Mouse (Mus musculus): ENCODE data around the gene Rd3l. TPM values are rescaled to one million over a fixed set of nuclear protein-coding genes. Genes with fewer than 3 reads are reported as not detected.

Gene Rd3l
- polyA plus RNA-seq, 1 experiment from 2014 or later = not detected

GRCm38 (mm10) chr12:111938623-111939177 lies 42.4 kb downstream of the Rd3l start:
- H3K27ac ChIP-seq (replicated peaks) = no peak overlapping the region
- ATAC-seq (ENCODE audit: insufficient read depth) = no peak
- WGBS (ENCODE audit: insufficient replicate concordance) = 19% methylated on average over 1 of the region's 1 CpGs
- H3K27me3 ChIP-seq = no peaks in the 10 kb centered on the region
- no peak overlapping the region for H3K4me2 ChIP-seq
- no peaks in the 10 kb centered on the region for H3K36me3 ChIP-seq (replicated peaks)
- H3K9ac ChIP-seq = no peak overlapping the region
- no peak overlapping the region for H3K4me3 ChIP-seq (replicated peaks)
- no peaks in the 10 kb centered on the region for H3K9me3 ChIP-seq (replicated peaks)
- H3K4me1 ChIP-seq (replicated peaks) = peaks cover 42% of the 10 kb centered on the region

GRCm38 (mm10) chr12:111936706-111937550 lies 44.2 kb downstream of the Rd3l start:
- no peak overlapping the region for H3K27ac ChIP-seq (replicated peaks)
- no peak for ATAC-seq (ENCODE audit: insufficient read depth)

DNA sequence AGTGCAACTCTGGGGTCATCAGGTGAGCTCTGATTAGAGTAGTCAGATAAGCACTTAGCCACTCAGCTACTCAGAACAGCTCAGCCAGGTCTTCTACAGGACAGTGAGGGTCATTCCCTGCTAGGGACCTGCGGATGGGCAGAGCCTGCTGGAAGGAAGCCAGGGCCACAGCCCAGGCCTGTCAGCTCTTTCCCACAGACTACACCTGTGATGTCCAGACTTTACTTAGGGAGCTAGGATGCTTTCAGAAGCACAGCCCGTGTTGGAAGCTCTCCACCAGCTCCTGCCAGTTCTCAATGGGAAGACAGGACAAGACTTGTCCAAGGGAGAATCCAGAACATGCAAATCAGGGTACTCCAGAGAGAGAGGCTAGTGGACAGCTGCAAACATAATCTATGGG lies 47.1 kb downstream of the Rd3l start:
- Histone ChIP-seq H3K4me1 (replicated peaks) (peaks cover 38% of the 10 kb centered on the region), H3K36me3 (replicated peaks) (no peaks in the 10 kb centered on the region), H3K9me3 (replicated peaks) (no peaks in the 10 kb centered on the region), H3K9ac (no peak overlapping the region), H3K4me3 (replicated peaks) (no peak overlapping the region), H3K27me3 (no peaks in the 10 kb centered on the region), H3K27ac (replicated peaks) (no peak overlapping the region), H3K4me2 (no peak overlapping the region)
- 46% methylated on average over 2 of the region's 2 CpGs for WGBS (ENCODE audit: insufficient replicate concordance)
- ATAC-seq (ENCODE audit: insufficient read depth) = no peak

More at GRCm38 (mm10) chr12:111936706-111937550, 44.2 kb downstream of the Rd3l start:
- H3K9me3 ChIP-seq (replicated peaks) = no peaks in the 10 kb centered on the region
- H3K4me1 ChIP-seq (replicated peaks) = peaks cover 40% of the 10 kb centered on the region
- H3K27me3 ChIP-seq = no peaks in the 10 kb centered on the region
- no peaks in the 10 kb centered on the region for H3K36me3 ChIP-seq (replicated peaks)
- H3K9ac ChIP-seq = no peak overlapping the region
- 49% methylated on average over 24 of the region's 24 CpGs for WGBS (ENCODE audit: insufficient replicate concordance)
- peak overlapping the region; percentile 33 for H3K4me2 ChIP-seq
- H3K4me3 ChIP-seq (replicated peaks) = no peak overlapping the region

GRCm38 (mm10) chr12:111933032-111933704 lies 47.9 kb downstream of the Rd3l start:
- Histone ChIP-seq H3K36me3 (replicated peaks) (no peaks in the 10 kb centered on the region), H3K9me3 (replicated peaks) (no peaks in the 10 kb centered on the region), H3K27me3 (no peaks in the 10 kb centered on the region), H3K4me3 (replicated peaks) (no peak overlapping the region), H3K27ac (replicated peaks) (no peak overlapping the region; the same call in 1 of the 2 replicates), H3K4me2 (0 out of 2 replicates have a peak overlapping the region, but pooled peaks have one; percentile 13), H3K4me1 (replicated peaks) (peaks cover 32% of the 10 kb centered on the region), H3K9ac (no peak overlapping the region)
- 41% methylated on average over 11 of the region's 11 CpGs for WGBS (ENCODE audit: insufficient replicate concordance)
- peak; percentile 66; the same call in 1 of the 2 replicates for ATAC-seq (ENCODE audit: insufficient read depth)

DNA sequence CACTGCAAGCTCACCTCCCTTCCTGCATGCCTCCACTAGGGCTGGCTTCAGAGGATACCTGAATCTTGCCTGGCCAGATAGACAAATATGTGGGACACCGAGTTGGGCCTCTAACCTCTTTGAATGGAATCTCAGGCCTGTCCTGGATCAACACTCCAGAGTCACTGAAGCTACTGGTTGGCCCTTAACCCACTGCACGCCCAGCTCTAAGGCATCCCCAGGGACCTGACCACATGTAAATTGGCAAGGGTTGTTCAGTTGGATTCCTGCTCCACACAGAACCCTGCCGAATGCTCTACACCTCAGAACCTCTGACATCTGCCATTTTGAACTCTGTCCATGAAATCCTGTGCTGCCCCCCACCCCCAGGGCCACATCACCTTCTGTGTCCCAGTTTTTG lies 48.6 kb downstream of the Rd3l start:
- 52% methylated on average over 3 of the region's 3 CpGs for WGBS (ENCODE audit: insufficient replicate concordance)
- Histone ChIP-seq H3K4me2 (no peak overlapping the region), H3K27ac (replicated peaks) (no peak overlapping the region)

GRCm38 (mm10) chr12:111931411-111932025 lies 49.6 kb downstream of the Rd3l start:
- H3K9ac ChIP-seq = no peak overlapping the region
- no peak overlapping the region for H3K4me2 ChIP-seq
- no peaks in the 10 kb centered on the region for H3K36me3 ChIP-seq (replicated peaks)
- no peak overlapping the region for H3K27ac ChIP-seq (replicated peaks)
- H3K4me3 ChIP-seq (replicated peaks) = no peak overlapping the region
- H3K9me3 ChIP-seq (replicated peaks) = no peaks in the 10 kb centered on the region
- ATAC-seq (ENCODE audit: insufficient read depth) = no peak
- H3K4me1 ChIP-seq (replicated peaks) = peaks cover 19% of the 10 kb centered on the region
- H3K27me3 ChIP-seq = no peaks in the 10 kb centered on the region
- WGBS (ENCODE audit: insufficient replicate concordance) = 69% methylated on average over 9 of the region's 9 CpGs

More for the DNA sequence above, 48.6 kb downstream of the Rd3l start:
- no peak overlapping the region for H3K9ac ChIP-seq
- H3K4me1 ChIP-seq (replicated peaks) = peaks cover 29% of the 10 kb centered on the region
- H3K4me3 ChIP-seq (replicated peaks) = no peak overlapping the region
- H3K9me3 ChIP-seq (replicated peaks) = no peaks in the 10 kb centered on the region
- ATAC-seq (ENCODE audit: insufficient read depth) = no peak
- H3K36me3 ChIP-seq (replicated peaks) = no peaks in the 10 kb centered on the region
- H3K27me3 ChIP-seq = no peaks in the 10 kb centered on the region

Other genes starting within 250 kb of the Rd3l start
- 18.1 and 18.3 TPM in 2 replicates for gene Klc1, start 222.5 kb downstream of the Rd3l start, polyA plus RNA-seq (2015; fragmentation: Nextera tagmentation; extraction: Ambion mirVana)
- gene Xrcc3, start 167.4 kb downstream of the Rd3l start, polyA plus RNA-seq (2015; fragmentation: Nextera tagmentation; extraction: Ambion mirVana) = 5.1 and 5.7 TPM in 2 replicates
- 64.4 and 78.6 TPM in 2 replicates for gene Zfyve21, start 167.1 kb downstream of the Rd3l start, polyA plus RNA-seq (2015; fragmentation: Nextera tagmentation; extraction: Ambion mirVana)
- gene Ppp1r13b, start 73.2 kb downstream of the Rd3l start, polyA plus RNA-seq (2015; fragmentation: Nextera tagmentation; extraction: Ambion mirVana) = 3.6 and 3.7 TPM in 2 replicates
- gene Atp5mpl, start 14.3 kb downstream of the Rd3l start, polyA plus RNA-seq (2015; fragmentation: Nextera tagmentation; extraction: Ambion mirVana) = 397 and 473 TPM in 2 replicates
- 0.10 and 0.22 TPM in 2 replicates for gene Tdrd9, start 9.8 kb downstream of the Rd3l start, polyA plus RNA-seq (2015; fragmentation: Nextera tagmentation; extraction: Ambion mirVana)
- gene Aspg, start 125.4 kb upstream of the Rd3l start, polyA plus RNA-seq (2015; fragmentation: Nextera tagmentation; extraction: Ambion mirVana) = 0.28 and 0.36 TPM in 2 replicates
- gene Kif26a, start 164.9 kb upstream of the Rd3l start, polyA plus RNA-seq (2015; fragmentation: Nextera tagmentation; extraction: Ambion mirVana) = 0.10 and 0.22 TPM in 2 replicates

Data from liver, embryonic 15.5 days (tissue).